Mouse (Mus musculus) hindbrain, embryonic 11.5 days (tissue): ENCODE results near the gene Sycp3. TPM values are rescaled to one million over a fixed set of nuclear protein-coding genes. Genes with fewer than 3 reads are reported as not detected.
"Not testable (repeated sequence)": the region's sequence is repeated elsewhere in the genome, so short reads cannot be mapped to it uniquely, and the experiment has no call there.

Source experiments
- ATAC-seq: fragments of 200-750 bp; cut with Nextera tagmentation; 2 replicates; pipeline ENCODE4 v1.8.0; 2017; ENCODE audit warnings: mild to moderate bottlenecking, moderate TSS enrichment, moderate library complexity; ENCODE audit not compliant: low FRiP score
- DNase-seq: peaks from one replicate; pipeline ENCODE4 v3.0.0-alpha.2; 2015; ENCODE audit warnings: low spot score
- H3K27ac ChIP-seq: fragments of 300-500 bp; sonication (generic); 2 replicates; pipeline ENCODE4 v1.5.1; 2014; ENCODE audit warnings: mild to moderate bottlenecking, low read depth, low read length
- H3K27me3 ChIP-seq: fragments of 300-500 bp; sonication (generic); 2 replicates; pipeline ENCODE4 v1.6.1; 2014; ENCODE audit warnings: mild to moderate bottlenecking, low read length, moderate library complexity, mixed read lengths; ENCODE audit not compliant: control insufficient read depth, insufficient read depth
- H3K36me3 ChIP-seq: fragments of 300-500 bp; sonication (generic); 2 replicates; pipeline ENCODE4 v1.6.1; 2014; ENCODE audit warnings: mild to moderate bottlenecking, low read length, moderate library complexity, mixed read lengths; ENCODE audit not compliant: control insufficient read depth, insufficient read depth
- H3K4me1 ChIP-seq: fragments of 300-500 bp; sonication (generic); replicated peaks from 2 replicates; pipeline ENCODE4 v1.6.1; 2014; ENCODE audit warnings: low read length, mixed read lengths; ENCODE audit not compliant: control insufficient read depth, insufficient read depth
- H3K4me2 ChIP-seq: fragments of 300-500 bp; sonication (generic); replicated peaks from 2 replicates; pipeline ENCODE4 v1.6.1; 2014; ENCODE audit warnings: mild to moderate bottlenecking, low read depth, low read length
- H3K4me3 ChIP-seq: fragments of 300-500 bp; sonication (generic); 2 replicates; pipeline ENCODE4 v1.5.1; 2014; ENCODE audit warnings: low read depth, low read length
- H3K9ac ChIP-seq: fragments of 300-500 bp; sonication (generic); 2 replicates; pipeline ENCODE4 v1.6.1; 2014; ENCODE audit warnings: low read depth, low read length
- H3K9me3 ChIP-seq: fragments of 300-500 bp; sonication (generic); 2 replicates; pipeline ENCODE4 v1.6.1; 2016; ENCODE audit warnings: low read length; ENCODE audit not compliant: control insufficient read depth
- WGBS: fragments of 180-500 bp; shearing (Covaris S2); extraction: QIAGEN DNeasy Blood & Tissue Kit; methylation state at CpG from one replicate; pipeline ENCODE4 v1.1.7; 2014; 5-methylcytosine and 5-hydroxymethylcytosine counted together
- polyA plus RNA-seq: library from polyadenylated mRNA; unstranded; fragments of >200 nt; fragmentation: Nextera tagmentation; extraction: Ambion mirVana; gene quantifications from 2 replicates; pipeline ENCODE4 v1.2.1, GENCODE M21; 2014

Sycp3 gene
- polyA plus RNA-seq, 1 experiment from 2014 or later: not detected

GRCm38 (mm10) chr10:88427998-88428397 is 31.4 kb upstream of the Sycp3 start:
- Histone ChIP-seq H3K9ac (no peak overlapping the region), H3K4me3 (no peak overlapping the region), H3K36me3 (no peaks in the 10 kb centered on the region), H3K27me3 (no peaks in the 10 kb centered on the region), H3K4me2 (no peak overlapping the region), H3K4me1 (no peaks in the 10 kb centered on the region), H3K9me3 (no peaks in the 10 kb centered on the region), H3K27ac (no peak overlapping the region)
- DNase-seq (no peak), ATAC-seq (no peak)
- WGBS: 91% methylated on average over 6 of the region's 6 CpGs

DNA sequence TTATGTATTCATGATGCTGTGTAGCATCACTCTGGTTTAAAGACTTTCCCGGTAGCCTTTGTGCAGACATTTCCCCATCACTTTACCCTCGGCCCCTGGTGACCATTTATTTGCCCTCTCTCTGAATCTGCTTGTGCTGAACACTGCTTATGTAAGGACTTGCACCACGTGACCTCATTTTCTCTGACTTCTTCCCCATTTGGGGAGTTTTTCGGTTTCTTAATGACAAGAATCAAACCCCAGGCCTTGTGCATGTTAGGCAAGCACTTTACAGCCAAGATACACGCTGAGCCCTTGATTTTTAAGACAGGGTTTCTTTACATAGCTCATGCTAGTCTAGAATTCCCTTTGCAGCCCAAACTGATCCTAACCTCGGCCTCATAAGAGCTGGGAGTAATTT is 18.1 kb upstream of the Sycp3 start:
- Histone ChIP-seq H3K9ac (no peak overlapping the region), H3K27ac (no peak overlapping the region), H3K4me1 (no peaks in the 10 kb centered on the region), H3K4me3 (no peak overlapping the region), H3K36me3 (no peaks in the 10 kb centered on the region), H3K4me2 (no peak overlapping the region), H3K9me3 (no peaks in the 10 kb centered on the region), H3K27me3 (no peaks in the 10 kb centered on the region)
- ATAC-seq (no peak), DNase-seq (no peak)
- 89% methylated on average over 6 of the region's 6 CpGs for WGBS

- no peak overlapping the region for H3K27ac ChIP-seq
- no peaks in the 10 kb centered on the region for H3K4me1 ChIP-seq
- DNase-seq (no peak), ATAC-seq (no peak)
- no peak overlapping the region for H3K9ac ChIP-seq
- no peaks in the 10 kb centered on the region for H3K36me3 ChIP-seq
- no peak overlapping the region for H3K4me2 ChIP-seq
- 82% methylated on average over 2 of the region's 2 CpGs for WGBS
- no peaks in the 10 kb centered on the region for H3K27me3 ChIP-seq
- no peak overlapping the region for H3K4me3 ChIP-seq
- H3K9me3 ChIP-seq: no peaks in the 10 kb centered on the region
Measured at GRCm38 (mm10) chr10:88451221-88451620, 8.1 kb upstream of the Sycp3 start.

- no peaks in the 10 kb centered on the region for H3K27me3 ChIP-seq
- WGBS: 82% methylated on average over 6 of the region's 6 CpGs
Measured at GRCm38 (mm10) chr10:88451990-88452389, 7.4 kb upstream of the Sycp3 start.

GRCm38 (mm10) chr10:88457816-88458215 is 1.6 kb upstream of the Sycp3 start:
- DNase-seq (no peak), ATAC-seq (no peak)
- no peaks in the 10 kb centered on the region for H3K36me3 ChIP-seq
- H3K9me3 ChIP-seq: no peaks in the 10 kb centered on the region
- no peaks in the 10 kb centered on the region for H3K27me3 ChIP-seq
- H3K4me1 ChIP-seq: no peaks in the 10 kb centered on the region
- H3K9ac ChIP-seq: no peak overlapping the region
- H3K27ac ChIP-seq: no peak overlapping the region
- H3K4me2 ChIP-seq: no peak overlapping the region
- 56% methylated on average over 6 of the region's 6 CpGs for WGBS
- no peak overlapping the region for H3K4me3 ChIP-seq

More at GRCm38 (mm10) chr10:88451990-88452389, 7.4 kb upstream of the Sycp3 start:
- ATAC-seq (no peak), DNase-seq (no peak)
- Histone ChIP-seq H3K4me3 (no peak overlapping the region), H3K4me2 (no peak overlapping the region), H3K36me3 (no peaks in the 10 kb centered on the region), H3K27ac (no peak overlapping the region), H3K9ac (no peak overlapping the region), H3K4me1 (no peaks in the 10 kb centered on the region), H3K9me3 (no peaks in the 10 kb centered on the region)

- Histone ChIP-seq H3K9me3 (no peaks in the 10 kb centered on the region), H3K4me1 (no peaks in the 10 kb centered on the region), H3K4me3 (no peak overlapping the region), H3K27me3 (no peaks in the 10 kb centered on the region), H3K36me3 (no peaks in the 10 kb centered on the region), H3K27ac (no peak overlapping the region), H3K4me2 (no peak overlapping the region), H3K9ac (no peak overlapping the region)
- no peak for DNase-seq
- ATAC-seq: no peak
- 73% methylated on average over 18 of the region's 18 CpGs for WGBS
Measured at GRCm38 (mm10) chr10:88460122-88460820, 902 bp downstream of the Sycp3 start.

GRCm38 (mm10) chr10:88482866-88483265 is 23.5 kb downstream of the Sycp3 start:
- 94% methylated on average over 10 of the region's 10 CpGs for WGBS
- H3K9me3 ChIP-seq, H3K4me2 ChIP-seq, H3K9ac ChIP-seq, H3K4me1 ChIP-seq, H3K4me3 ChIP-seq, DNase-seq, H3K36me3 ChIP-seq, ATAC-seq, H3K27ac ChIP-seq, H3K27me3 ChIP-seq: not testable (repeated sequence)

DNA sequence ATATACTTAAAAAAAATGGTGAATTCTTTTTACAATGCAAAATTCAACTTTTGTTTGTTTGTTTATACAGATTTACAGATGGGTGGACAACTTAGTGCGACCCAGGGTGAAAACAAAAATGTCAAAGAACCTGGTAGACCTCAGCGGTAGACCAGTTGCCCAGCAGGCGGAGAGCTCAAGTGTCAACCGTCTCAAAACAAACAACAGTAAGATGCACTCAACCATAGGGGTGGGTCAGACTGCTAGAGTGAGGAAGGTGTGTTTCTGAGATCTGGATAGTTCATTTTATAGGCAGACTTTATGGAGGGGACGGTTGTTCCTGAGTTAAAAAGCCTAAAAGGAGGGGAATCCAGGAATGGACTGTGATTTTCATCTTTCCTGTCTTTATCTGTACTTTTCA is 29.3 kb downstream of the Sycp3 start:
- Histone ChIP-seq H3K4me1 (no peaks in the 10 kb centered on the region), H3K27ac (no peak overlapping the region), H3K27me3 (no peaks in the 10 kb centered on the region), H3K4me3 (no peak overlapping the region), H3K9ac (no peak overlapping the region), H3K4me2 (no peak overlapping the region), H3K36me3 (no peaks in the 10 kb centered on the region), H3K9me3 (no peaks in the 10 kb centered on the region)
- WGBS: 86% methylated on average over 5 of the region's 5 CpGs
- DNase-seq (no peak), ATAC-seq (no peak)

DNA sequence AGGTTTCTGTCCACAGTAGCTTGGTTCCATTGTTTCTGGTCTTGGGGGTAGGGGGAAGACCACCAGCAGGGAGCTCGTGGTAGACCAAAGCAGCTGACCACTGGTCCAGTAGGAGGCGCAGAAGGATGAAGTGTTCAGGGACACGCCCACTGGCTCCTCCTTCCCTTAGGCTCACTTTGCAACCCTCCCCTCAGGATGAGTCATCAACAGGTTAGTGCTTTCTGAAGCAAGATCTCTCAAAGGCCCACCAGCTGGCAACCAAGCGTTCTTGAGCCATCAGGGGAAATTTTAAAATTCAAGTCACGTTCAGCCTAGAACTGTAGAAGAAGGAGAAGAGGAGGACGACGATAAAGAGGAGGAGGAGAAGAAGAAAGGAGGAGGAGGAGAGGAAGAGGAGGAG is 32.3 kb downstream of the Sycp3 start:
- ATAC-seq: no peak

More for the DNA sequence above, 32.3 kb downstream of the Sycp3 start:
- no peaks in the 10 kb centered on the region for H3K36me3 ChIP-seq
- no peak overlapping the region for H3K9ac ChIP-seq
- no peaks in the 10 kb centered on the region for H3K27me3 ChIP-seq
- no peaks in the 10 kb centered on the region for H3K4me1 ChIP-seq
- H3K27ac ChIP-seq: no peak overlapping the region
- no peak overlapping the region for H3K4me2 ChIP-seq
- no peak for DNase-seq
- no peaks in the 10 kb centered on the region for H3K9me3 ChIP-seq
- WGBS: 67% methylated on average over 7 of the region's 7 CpGs
- H3K4me3 ChIP-seq: no peak overlapping the region
